ENCODE assay signal across 12 mouse cellular contexts in the genomic region with DNA sequence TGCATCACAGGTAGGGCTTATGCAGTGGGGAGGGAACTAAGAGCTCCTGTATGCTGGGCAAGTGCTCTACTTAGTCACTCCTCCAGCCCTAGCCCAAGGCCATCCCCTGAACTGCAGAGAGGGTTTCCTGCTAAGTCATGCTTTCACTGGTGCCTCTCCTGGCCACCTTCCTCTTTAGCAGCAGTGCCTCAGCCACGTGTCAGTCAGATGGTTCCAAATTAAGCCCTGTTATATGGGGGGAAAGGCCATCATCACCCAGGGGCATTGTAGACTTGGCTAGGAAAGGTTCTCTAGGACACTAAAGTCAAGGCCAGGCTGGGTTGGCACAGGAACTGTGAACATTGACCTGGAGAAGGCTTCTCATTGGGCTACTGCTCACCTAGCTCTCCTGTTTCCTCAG. TPM values are rescaled to one million over a fixed set of nuclear protein-coding genes. Genes with fewer than 3 reads are reported as not detected.
A peak's percentile ranks its signal among the peaks of the same experiment; 100 is the strongest.
DNase-seq lines count a peak whose midpoint lies in the region; ATAC-seq and TF ChIP-seq lines count a peak whose summit lies in the region.
"Had no signal": no experiment of that assay in that cellular context is flagged by ENCODE, and none has a peak within 500 bp of the region (broad histone marks: within the 10 kb centered on the region; RNA-seq: fewer than 3 reads in every experiment).

No protein-coding gene starts in this region.

- no peak overlapping the region for H3K4me3 ChIP-seq in heart, embryonic 11.5 days (ENCODE audit: low read depth, low read length)
- no peak overlapping the region for H3K4me3 ChIP-seq in liver, embryonic 13.5 days (replicated peaks)
- no peak overlapping the region for H3K4me3 ChIP-seq in thymus, adult 2 months (ENCODE audit: control insufficient read depth, insufficient read depth, low read length)
- H3K4me3 ChIP-seq: intestine, embryonic 15.5 days; lung, embryonic 15.5 days; neural tube, embryonic 12.5 days had no signal

- H3K9me3 ChIP-seq in heart, embryonic 11.5 days (replicated peaks; ENCODE audit: control insufficient read depth, low read length): no peaks in the 10 kb centered on the region
- no peaks in the 10 kb centered on the region for H3K9me3 ChIP-seq in liver, embryonic 13.5 days (replicated peaks)
- H3K9me3 ChIP-seq: intestine, embryonic 15.5 days; lung, embryonic 15.5 days; neural tube, embryonic 12.5 days had no signal

- 43% methylated on average over 1 of the region's 1 CpGs for WGBS in heart, embryonic 11.5 days (ENCODE audit: insufficient replicate concordance)
- WGBS in liver, embryonic 13.5 days (ENCODE audit: insufficient replicate concordance): 5% methylated on average over 1 of the region's 1 CpGs
- WGBS in thymus, adult 2 months: 24% methylated on average over 1 of the region's 1 CpGs

- no peaks in the 10 kb centered on the region for H3K27me3 ChIP-seq in heart, embryonic 11.5 days (ENCODE audit: control insufficient read depth, insufficient read depth, low read length)
- H3K27me3 ChIP-seq in liver, embryonic 13.5 days: no peaks in the 10 kb centered on the region
- no peaks in the 10 kb centered on the region for H3K27me3 ChIP-seq in thymus, adult 2 months (ENCODE audit: control insufficient read depth, insufficient read depth, low read length)
- H3K27me3 ChIP-seq: intestine, embryonic 15.5 days; lung, embryonic 15.5 days; neural tube, embryonic 12.5 days had no signal

- H3K4me2 ChIP-seq in heart, embryonic 11.5 days: no peak overlapping the region
- H3K4me2 ChIP-seq in liver, embryonic 13.5 days: no peak overlapping the region
- H3K4me2 ChIP-seq: intestine, embryonic 15.5 days; lung, embryonic 15.5 days; neural tube, embryonic 12.5 days had no signal

- DNase-seq in heart, adult 11 months: peak; percentile 98
- DNase-seq in B cell, adult 2 months: peak; percentile 33
- DNase-seq in liver, embryonic 13.5 days: no peak
- DNase-seq in right cerebral cortex, postnatal 10 days (ENCODE audit: low spot score in 2 of 2): no peak
- DNase-seq in thymus, adult 2 months: no peak
- no peak for DNase-seq in MN1 (ENCODE audit: low spot score)

- H3K27ac ChIP-seq in heart, embryonic 11.5 days (ENCODE audit: low read depth, low read length): no peak overlapping the region
- H3K27ac ChIP-seq in liver, embryonic 13.5 days: peak overlapping the region; percentile 53
- H3K27ac ChIP-seq in thymus, adult 2 months (ENCODE audit: control insufficient read depth, insufficient read depth, low read length): no peak overlapping the region
- H3K27ac ChIP-seq: intestine, embryonic 15.5 days; lung, embryonic 15.5 days; neural tube, embryonic 12.5 days had no signal

- no peak for TF ChIP-seq POLR2A in thymus, adult 2 months (IDR thresholded peaks at IDR 0.05; ENCODE audit: control insufficient read depth, extremely low read depth, insufficient read depth, low read length, poor library complexity)

- H3K9ac ChIP-seq in heart, embryonic 11.5 days (ENCODE audit: low read depth, low read length): no peak overlapping the region
- no peak overlapping the region for H3K9ac ChIP-seq in liver, embryonic 13.5 days
- H3K9ac ChIP-seq: intestine, embryonic 15.5 days; lung, embryonic 15.5 days; neural tube, embryonic 12.5 days had no signal

- ATAC-seq in heart, embryonic 11.5 days (replicated peaks; ENCODE audit: insufficient number of reproducible peaks, low FRiP score, low TSS enrichment): no peak
- peak; percentile 77 for ATAC-seq in common myeloid progenitor, adult 5-6 weeks (replicated peaks; ENCODE audit: low read depth, poor library complexity, severe bottlenecking)
- ATAC-seq in liver, embryonic 13.5 days (ENCODE audit: low read depth): peak; percentile 51; the same call in 1 of the 2 replicates
- ATAC-seq: CD4-positive, CD25-positive, alpha-beta regulatory T cell, adult 4 months; intestine, embryonic 15.5 days had no signal

- H3K4me1 ChIP-seq in heart, embryonic 11.5 days (ENCODE audit: control insufficient read depth, insufficient read depth, low read length): peaks cover 20% of the 10 kb centered on the region
- H3K4me1 ChIP-seq in liver, embryonic 13.5 days (replicated peaks): peaks cover 53% of the 10 kb centered on the region
- H3K4me1 ChIP-seq in thymus, adult 2 months (replicated peaks; ENCODE audit: control insufficient read depth, insufficient read depth, low read length): peaks cover 18% of the 10 kb centered on the region

- TF ChIP-seq CTCF in thymus, adult 2 months (IDR thresholded peaks at IDR 0.05; ENCODE audit: borderline replicate concordance, control insufficient read depth, extremely low read depth, insufficient read depth, low read length, poor library complexity): no peak

- H3K36me3 ChIP-seq in heart, embryonic 11.5 days (ENCODE audit: control insufficient read depth, insufficient read depth, low read length): peaks cover 9% of the 10 kb centered on the region
- peaks cover 12% of the 10 kb centered on the region for H3K36me3 ChIP-seq in liver, embryonic 13.5 days
- no peaks in the 10 kb centered on the region for H3K36me3 ChIP-seq in thymus, adult 2 months (ENCODE audit: control insufficient read depth, insufficient read depth, low read length)
- H3K36me3 ChIP-seq: intestine, embryonic 15.5 days had no signal

RNA-seq across cellular contexts. Expression of a gene that starts 36.4 kb away (rescaled TPM):
- 31.3 and 34.7 TPM in 2 replicates for polyA plus RNA-seq in heart, embryonic 11.5 days (2014; fragmentation: Nextera tagmentation; extraction: Ambion mirVana)
- 8.5 and 12.4 TPM in 2 replicates for total RNA-seq in common myeloid progenitor, adult 5-6 weeks (2017)
- polyA plus RNA-seq in liver, embryonic 13.5 days (2015; fragmentation: Nextera tagmentation; extraction: Ambion mirVana): 17.3 and 17.8 TPM in 2 replicates
- polyA plus RNA-seq in thymus, adult 2 months (2012; rRNA removed): 31.0 and 37.7 TPM in 2 replicates

RNA-seq across cellular contexts. Expression of a gene that starts 38.0 kb away (rescaled TPM):
- polyA plus RNA-seq in heart, embryonic 11.5 days (2014; fragmentation: Nextera tagmentation; extraction: Ambion mirVana): 32.4 and 37.4 TPM in 2 replicates
- total RNA-seq in common myeloid progenitor, adult 5-6 weeks (2017): 55.7 and 72.0 TPM in 2 replicates
- polyA plus RNA-seq in liver, embryonic 13.5 days (2015; fragmentation: Nextera tagmentation; extraction: Ambion mirVana): 26.7 and 31.2 TPM in 2 replicates
- polyA plus RNA-seq in thymus, adult 2 months (2012; rRNA removed): 120 and 132 TPM in 2 replicates

Comparison
In these comparisons a context has a peak if more than half of its experiments do, and no peak if none do; other contexts are left out.
1. DNase-seq: peak in heart, adult 11 months (single experiment) and B cell, adult 2 months (2 of 2); none in liver, embryonic 13.5 days (single experiment), right cerebral cortex, postnatal 10 days (0 of 2), thymus, adult 2 months (single experiment) and MN1 (single experiment).